8 mouse cellular contexts compared by ENCODE assay signal in the genomic region with DNA sequence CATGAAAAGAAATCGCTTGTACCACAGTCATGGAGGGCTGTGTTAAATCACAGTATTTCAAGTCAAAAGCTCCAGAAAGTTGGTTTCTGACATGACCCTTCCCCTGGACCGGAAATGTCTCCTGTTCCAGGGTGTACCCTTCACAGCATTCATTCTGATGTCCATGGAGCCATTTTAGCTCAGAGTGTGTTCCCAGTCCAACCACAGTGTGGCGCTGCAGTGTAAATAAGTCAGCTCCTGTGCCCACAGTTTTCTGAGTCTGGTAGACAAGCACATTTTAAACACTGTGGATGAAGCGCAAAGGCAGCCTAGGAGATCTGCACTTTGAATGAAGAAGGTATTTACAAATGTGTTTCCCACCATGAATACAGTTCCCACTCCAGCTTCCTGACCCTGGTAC.
DNase-seq lines count a peak whose midpoint lies in the region; ATAC-seq and TF ChIP-seq lines count a peak whose summit lies in the region.

No protein-coding gene starts in this region.

- intact Hi-C loops in heart, postnatal 10 days (cut with DNase I) = no loop called here
- intact Hi-C loops in heart, postnatal 36 days (cut with DNase I) = no loop called here

- H3K4me1 ChIP-seq in forebrain, embryonic 10.5 days = no peaks in the 10 kb centered on the region
- H3K4me1 ChIP-seq in kidney, embryonic 14.5 days (ENCODE audit: control insufficient read depth, insufficient read depth, low read length) = no peaks in the 10 kb centered on the region
- H3K4me1 ChIP-seq in limb, embryonic 14.5 days (ENCODE audit: control insufficient read depth, insufficient read depth, low read length) = no peaks in the 10 kb centered on the region; the same call in 1 of the 2 replicates

- TF ChIP-seq CTCF in Patski (IDR thresholded peaks at IDR 0.05) = peak; percentile 55

- POLR2A ChIA-PET in Patski (lab: Charles Lee) = no interaction called here

- no peak overlapping the region for H3K9ac ChIP-seq in kidney, embryonic 14.5 days (ENCODE audit: low read depth, low read length)
- no peak overlapping the region for H3K9ac ChIP-seq in limb, embryonic 14.5 days (ENCODE audit: low read depth, low read length, severe bottlenecking)

- no peaks in the 10 kb centered on the region for H3K36me3 ChIP-seq in forebrain, embryonic 10.5 days (replicated peaks)
- no peaks in the 10 kb centered on the region for H3K36me3 ChIP-seq in kidney, embryonic 14.5 days (ENCODE audit: control insufficient read depth, insufficient read depth, low read length)
- H3K36me3 ChIP-seq in limb, embryonic 14.5 days (ENCODE audit: control insufficient read depth, insufficient read depth, low read length) = no peaks in the 10 kb centered on the region
- H3K36me3 ChIP-seq in splenic B cell, adult 2 months (ENCODE audit: control insufficient read depth, insufficient read depth, low read length, poor library complexity, severe bottlenecking) = no peaks in the 10 kb centered on the region

- CTCF ChIA-PET in Patski (lab: Charles Lee) = interaction anchor here (1.1 kb wide), 1 partner anchor 9 kb away, joined by 3 read pairs; no protein-coding TSS in a partner anchor

- no peaks in the 10 kb centered on the region for H3K9me3 ChIP-seq in forebrain, embryonic 10.5 days
- H3K9me3 ChIP-seq in kidney, embryonic 14.5 days (ENCODE audit: control insufficient read depth, low read length) = no peaks in the 10 kb centered on the region
- no peaks in the 10 kb centered on the region for H3K9me3 ChIP-seq in limb, embryonic 14.5 days (ENCODE audit: control insufficient read depth, low read length)

- no peak overlapping the region for H3K4me2 ChIP-seq in kidney, embryonic 14.5 days (replicated peaks; ENCODE audit: low read depth, low read length)
- no peak overlapping the region for H3K4me2 ChIP-seq in limb, embryonic 14.5 days (replicated peaks; ENCODE audit: low read depth, low read length, severe bottlenecking)

- H3K27ac ChIP-seq in forebrain, embryonic 10.5 days = no peak overlapping the region
- H3K27ac ChIP-seq in kidney, embryonic 14.5 days (ENCODE audit: low read depth, low read length) = no peak overlapping the region
- no peak overlapping the region for H3K27ac ChIP-seq in limb, embryonic 14.5 days (replicated peaks; ENCODE audit: low read depth, low read length)

- WGBS in forebrain, embryonic 10.5 days = 54% methylated on average over 4 of the region's 4 CpGs
- WGBS in kidney, embryonic 14.5 days = 47% methylated on average over 4 of the region's 4 CpGs
- 51% methylated on average over 4 of the region's 4 CpGs for WGBS in limb, embryonic 14.5 days

- H3K27me3 ChIP-seq in Patski = peaks cover 4% of the 10 kb centered on the region
- H3K27me3 ChIP-seq in forebrain, embryonic 10.5 days (ENCODE audit: poor library complexity, severe bottlenecking) = no peaks in the 10 kb centered on the region
- H3K27me3 ChIP-seq in kidney, embryonic 14.5 days (ENCODE audit: control insufficient read depth, insufficient read depth, low read length) = no peaks in the 10 kb centered on the region
- no peaks in the 10 kb centered on the region for H3K27me3 ChIP-seq in limb, embryonic 14.5 days (ENCODE audit: control insufficient read depth, insufficient read depth, low read length)
- H3K27me3 ChIP-seq in splenic B cell, adult 2 months (ENCODE audit: control insufficient read depth, insufficient read depth, low read length, poor library complexity, severe bottlenecking) = no peaks in the 10 kb centered on the region

- in situ Hi-C loops in Patski (cut with MboI; ENCODE audit: low pct_unique_long_range_greater_than_20kb) = no loop called here

- H3K4me3 ChIP-seq in forebrain, embryonic 10.5 days = no peak overlapping the region
- no peak overlapping the region for H3K4me3 ChIP-seq in kidney, embryonic 14.5 days (ENCODE audit: low read length)
- H3K4me3 ChIP-seq in limb, embryonic 14.5 days (replicated peaks; ENCODE audit: low read length) = no peak overlapping the region

- peak; percentile 31 for ATAC-seq in Patski
- ATAC-seq in kidney, embryonic 14.5 days (ENCODE audit: low FRiP score, low TSS enrichment) = 0 out of 2 replicates have a peak, but pooled peaks have one; percentile 49
- ATAC-seq in limb, embryonic 14.5 days (ENCODE audit: low FRiP score, low read depth) = no peak
- ATAC-seq in erythroid progenitor cell, adult 5-6 weeks (replicated peaks; ENCODE audit: low FRiP score, poor library complexity, severe bottlenecking) = no peak

- peak; percentile 3 to 22 for DNase-seq in heart, postnatal 10 days
- DNase-seq in heart, postnatal 36 days = no peak
- no peak for DNase-seq in Patski (ENCODE audit: low read depth, low spot score)
- peak; percentile 45 for DNase-seq in forebrain, embryonic 10.5 days (ENCODE audit: extremely low spot score, low spot score)
- DNase-seq in limb, embryonic 14.5 days (ENCODE audit: low spot score) = peak; percentile 28
- peak; percentile 0 for DNase-seq in splenic B cell, adult 2 months (ENCODE audit: low read depth, low spot score)

- no peak for TF ChIP-seq POLR2A in limb, embryonic 14.5 days (IDR thresholded peaks at IDR 0.05; ENCODE audit: borderline replicate concordance, extremely low read depth, insufficient read depth, insufficient read length)

Comparison
In these comparisons a context has a peak if more than half of its experiments do, and no peak if none do; other contexts are left out.
1. DNase-seq: peak in heart, postnatal 10 days (2 of 2), forebrain, embryonic 10.5 days (single experiment), limb, embryonic 14.5 days (single experiment) and splenic B cell, adult 2 months (single experiment); none in heart, postnatal 36 days (0 of 2) and Patski (single experiment).
2. ATAC-seq: peak in Patski (single experiment) and kidney, embryonic 14.5 days (single experiment); none in limb, embryonic 14.5 days (single experiment) and erythroid progenitor cell, adult 5-6 weeks (single experiment).